12 mouse cellular contexts compared by ENCODE assay signal in the genomic region with DNA sequence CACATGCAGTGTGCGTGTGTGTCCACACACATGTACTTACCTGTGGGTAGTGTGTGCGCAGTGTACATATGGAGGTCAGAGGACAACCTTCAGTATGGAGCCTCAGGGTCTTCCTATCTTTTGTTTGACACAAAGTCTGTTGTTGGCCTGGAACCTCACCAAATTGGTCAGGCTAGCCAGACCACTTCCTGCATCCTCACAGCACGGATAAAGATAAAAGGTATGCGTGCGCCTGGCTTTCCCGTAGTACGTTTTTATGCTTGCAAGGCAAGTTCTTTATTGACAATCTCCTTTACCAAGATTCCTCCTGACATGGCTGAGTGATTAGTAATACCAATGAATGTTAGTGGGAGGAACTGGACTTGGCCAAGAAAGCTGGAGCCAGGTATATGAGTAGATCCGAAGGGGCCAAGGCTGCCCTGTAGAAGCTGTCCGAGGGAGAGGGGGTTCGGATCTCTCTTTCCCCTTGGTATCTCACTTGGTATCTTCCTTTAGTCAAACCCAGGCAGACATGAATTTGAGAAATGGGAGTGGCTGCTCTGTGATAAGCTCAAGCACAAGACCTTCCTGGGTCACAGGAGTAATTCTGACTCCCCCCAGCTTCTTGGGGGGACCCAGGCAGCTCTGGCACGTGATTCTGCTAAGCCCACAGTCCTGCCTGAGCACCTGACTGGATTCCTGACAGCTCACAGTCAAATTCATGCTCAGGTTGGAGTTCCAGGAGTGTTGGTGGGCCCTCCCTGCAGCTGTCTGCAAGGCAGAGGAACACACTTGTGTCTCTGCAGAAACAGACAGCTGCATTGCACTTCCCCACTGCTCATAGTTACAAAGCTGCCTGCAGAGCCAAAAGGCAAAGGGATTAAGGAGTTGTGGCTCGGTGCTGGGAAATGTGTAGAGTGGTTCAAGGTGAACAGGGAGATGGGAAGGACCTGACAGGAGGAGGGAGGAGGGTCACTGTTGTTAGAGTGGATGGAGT. TPM values are rescaled to one million over a fixed set of nuclear protein-coding genes. Genes with fewer than 3 reads are reported as not detected.
DNase-seq lines count a peak whose midpoint lies in the region; ATAC-seq lines count a peak whose summit lies in the region.
"Had no signal": no experiment of that assay in that cellular context is flagged by ENCODE, and none has a peak within 500 bp of the region (broad histone marks: within the 10 kb centered on the region; RNA-seq: fewer than 3 reads in every experiment).

No protein-coding gene starts in this region.

- peaks cover 96% of the 10 kb centered on the region for H3K4me1 ChIP-seq in erythroblast, embryonic 14.5 days (ENCODE audit: control insufficient read depth)
- H3K4me1 ChIP-seq in liver, embryonic 13.5 days (replicated peaks): peaks cover 96% of the 10 kb centered on the region

- H3K9ac ChIP-seq in liver, embryonic 13.5 days: peak overlapping the region; percentile 94
- H3K9ac ChIP-seq: lung, embryonic 15.5 days had no signal

- H3K4me3 ChIP-seq in erythroblast, embryonic 14.5 days (replicated peaks): peak overlapping the region; percentile 79
- peak overlapping the region; percentile 78 for H3K4me3 ChIP-seq in liver, embryonic 13.5 days (replicated peaks)
- H3K4me3 ChIP-seq: lung, embryonic 15.5 days had no signal

- H3K4me2 ChIP-seq in liver, embryonic 13.5 days: peak overlapping the region; percentile 73
- H3K4me2 ChIP-seq: lung, embryonic 15.5 days had no signal

- 27% methylated on average over 12 of the region's 12 CpGs for WGBS in liver, embryonic 13.5 days (ENCODE audit: insufficient replicate concordance)

- DNase-seq in kidney, adult 9 months: peak; percentile 17
- no peak for DNase-seq in kidney, postnatal 25 days
- DNase-seq in c-Kit-negative CD71-positive TER-119-positive erythroid progenitor cells, embryonic 14.5 days (ENCODE audit: low read depth, low spot score): peak; percentile 47
- peak; percentile 59 for DNase-seq in liver, embryonic 13.5 days
- no peak for DNase-seq in testis, postnatal 10 days (ENCODE audit: low spot score)
- DNase-seq: cerebellum, postnatal 14 days; gastrocnemius, postnatal 25 days had no signal

- H3K36me3 ChIP-seq in erythroblast, embryonic 14.5 days (ENCODE audit: control insufficient read depth): peaks cover 99% of the 10 kb centered on the region
- H3K36me3 ChIP-seq in liver, embryonic 13.5 days: peaks cover 60% of the 10 kb centered on the region
- H3K36me3 ChIP-seq: lung, embryonic 15.5 days had no signal

- no peaks in the 10 kb centered on the region for H3K9me3 ChIP-seq in erythroblast, embryonic 14.5 days (ENCODE audit: control insufficient read depth, low read length)
- no peaks in the 10 kb centered on the region for H3K9me3 ChIP-seq in liver, embryonic 13.5 days (replicated peaks)
- H3K9me3 ChIP-seq: lung, embryonic 15.5 days had no signal

- ATAC-seq in erythroblast, adult 5-6 weeks (replicated peaks; ENCODE audit: low FRiP score, poor library complexity, severe bottlenecking): no peak
- peak; percentile 27 for ATAC-seq in liver, embryonic 13.5 days (ENCODE audit: low read depth)
- no peak for ATAC-seq in megakaryocyte-erythroid progenitor cell, adult 5-6 weeks (replicated peaks; ENCODE audit: low FRiP score, low TSS enrichment, poor library complexity, severe bottlenecking)
- ATAC-seq: Patski had no signal

- peak overlapping the region; percentile 97 for H3K27ac ChIP-seq in liver, embryonic 13.5 days

- peaks cover 9% of the 10 kb centered on the region; the same call in 1 of the 2 replicates for H3K27me3 ChIP-seq in erythroblast, embryonic 14.5 days (ENCODE audit: control insufficient read depth)
- no peaks in the 10 kb centered on the region for H3K27me3 ChIP-seq in liver, embryonic 13.5 days
- H3K27me3 ChIP-seq: lung, embryonic 15.5 days; Patski had no signal

RNA-seq across cellular contexts. Expression of gene Gmpr, which starts 6.1 kb away (rescaled TPM):
- polyA plus RNA-seq in erythroblast, embryonic 14.5 days (2012): 229 and 320 TPM in 2 replicates
- 0.96 and 1.3 TPM in 2 replicates for total RNA-seq in erythroblast, adult 5-6 weeks (2015; ENCODE audit: low replicate concordance)
- total RNA-seq in erythroblast, adult 5-6 weeks (2017; ENCODE audit: low replicate concordance): 2.4 and 4.6 TPM in 2 replicates
- 352 and 354 TPM in 2 replicates for polyA plus RNA-seq in liver, embryonic 13.5 days (2015; fragmentation: Nextera tagmentation; extraction: Ambion mirVana)
- 1.9 and 7.8 TPM in 2 replicates for total RNA-seq in megakaryocyte-erythroid progenitor cell, adult 5-6 weeks (2014; fragmentation: Nextera tagmentation)
- total RNA-seq in megakaryocyte-erythroid progenitor cell, adult 5-6 weeks (2017): 2.4 and 9.6 TPM in 2 replicates

Comparison
In these comparisons a context has a peak if more than half of its experiments do, and no peak if none do; other contexts are left out.
1. DNase-seq: peak in kidney, adult 9 months (single experiment), c-Kit-negative CD71-positive TER-119-positive erythroid progenitor cells, embryonic 14.5 days (single experiment) and liver, embryonic 13.5 days (single experiment); none in kidney, postnatal 25 days (0 of 2) and testis, postnatal 10 days (single experiment).